Mouse (Mus musculus): ENCODE measurements around the gene Grik4. TPM values are rescaled to one million over a fixed set of nuclear protein-coding genes. Genes with fewer than 3 reads are reported as not detected.

The Grik4 gene
- total RNA-seq, 2 experiments from 2014 or later: 17.7 to 18.3 TPM

DNA sequence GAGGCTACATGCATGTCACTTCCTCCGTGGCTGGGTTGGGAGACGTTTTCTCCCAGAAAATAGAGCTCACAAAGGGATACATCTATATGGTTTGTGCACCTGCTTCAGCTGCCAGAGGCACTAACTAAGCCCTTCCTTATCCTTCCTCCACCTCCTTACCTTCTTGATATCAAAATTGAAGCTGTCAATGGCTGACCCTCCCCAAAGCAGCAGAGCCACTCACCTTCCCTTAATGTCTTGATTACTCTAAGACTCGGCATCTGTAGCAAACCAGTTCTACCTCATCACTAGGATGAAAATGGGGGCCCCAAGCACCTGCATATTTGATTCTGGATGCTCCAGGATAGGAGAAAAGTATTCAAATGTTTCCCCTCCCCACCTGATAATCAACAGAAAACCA is 135.1 kb downstream of the Grik4 start:
- H3K27ac ChIP-seq: no peak overlapping the region
- no peak overlapping the region for H3K4me3 ChIP-seq
- DNase-seq (ENCODE audit: extremely low spot score in 1 of 2, low spot score in 2 of 2): no peak
- no peak for TF ChIP-seq CTCF (IDR thresholded peaks at IDR 0.05)
- intact Hi-C loops (cut with DNase I): no loop called here

DNA sequence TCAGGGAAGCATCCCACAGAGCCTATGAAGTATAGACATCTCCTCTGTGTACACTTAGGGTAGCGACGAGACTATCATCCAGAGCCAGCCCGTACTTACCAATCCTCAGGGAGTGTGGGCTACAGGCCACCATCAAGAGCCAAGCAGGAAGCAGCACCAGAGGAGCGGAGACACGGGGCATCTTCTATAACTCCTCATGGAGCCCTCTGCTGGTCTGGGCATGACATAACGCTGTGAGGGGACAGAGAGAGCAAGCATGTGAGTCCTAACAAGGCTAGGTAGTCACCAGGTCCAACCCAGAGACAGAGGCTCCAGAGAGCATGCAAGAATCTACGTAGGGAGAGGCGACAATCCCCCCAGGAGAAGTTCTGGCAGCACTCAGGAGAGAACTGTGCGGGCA is 135.9 kb downstream of the Grik4 start:
- peak; percentile 37 for TF ChIP-seq CTCF (IDR thresholded peaks at IDR 0.05)
- H3K27ac ChIP-seq: no peak overlapping the region
- intact Hi-C loops (cut with DNase I): no loop called here
- DNase-seq (ENCODE audit: extremely low spot score in 1 of 2, low spot score in 2 of 2): no peak
- H3K4me3 ChIP-seq: no peak overlapping the region

DNA sequence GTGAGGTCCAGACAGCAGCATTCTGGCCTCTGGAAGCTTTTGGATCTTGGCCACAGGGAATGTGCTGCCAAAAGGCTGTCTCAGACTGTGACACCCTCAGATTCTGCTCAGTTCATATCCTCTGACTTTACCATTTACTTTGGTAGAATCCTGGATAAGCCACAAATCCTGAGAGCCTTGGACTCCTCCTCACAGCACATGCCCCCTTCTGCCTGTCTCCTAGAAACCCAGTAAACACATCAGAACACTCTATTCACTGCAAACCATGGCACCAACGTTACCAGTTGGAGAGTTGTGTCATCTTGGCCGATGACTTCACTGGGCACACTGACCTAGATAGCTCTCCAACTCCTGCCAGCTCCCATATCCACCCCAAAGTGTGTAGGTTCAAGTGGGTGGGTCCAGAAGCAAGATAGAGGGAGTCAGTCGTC is 141.2 kb downstream of the Grik4 start:
- Histone ChIP-seq H3K4me3 (no peak overlapping the region), H3K27ac (no peak overlapping the region)
- TF ChIP-seq CTCF (IDR thresholded peaks at IDR 0.05): no peak
- intact Hi-C loops (cut with DNase I): no loop called here
- no peak for DNase-seq (ENCODE audit: extremely low spot score in 1 of 2, low spot score in 2 of 2)

DNA sequence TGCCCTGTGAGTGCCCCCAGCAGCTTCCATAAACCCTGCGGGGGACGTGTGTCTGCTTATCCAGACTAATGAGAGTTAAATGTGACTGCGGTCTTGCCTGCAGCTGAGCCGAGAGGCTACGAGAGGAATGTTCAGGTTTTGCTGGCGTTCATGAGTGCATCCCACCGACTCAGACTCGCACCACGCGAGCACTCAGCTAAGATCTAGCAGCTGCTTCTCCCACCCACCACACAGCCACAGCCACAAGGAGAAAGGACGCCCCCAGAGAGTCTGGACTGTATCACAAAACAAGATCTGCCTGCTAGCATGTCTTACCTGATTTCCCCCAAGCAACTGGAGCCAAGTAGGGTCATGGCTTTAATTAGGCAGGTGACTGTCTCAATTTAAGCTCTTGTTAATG is 142.4 kb downstream of the Grik4 start:
- H3K27ac ChIP-seq: peak overlapping the region; percentile 36; the same call in 1 of the 2 replicates
- no peak overlapping the region for H3K4me3 ChIP-seq
- DNase-seq (ENCODE audit: extremely low spot score in 1 of 2, low spot score in 2 of 2): no peak
- no peak for TF ChIP-seq CTCF (IDR thresholded peaks at IDR 0.05)
- intact Hi-C loops (cut with DNase I): no loop called here

DNA sequence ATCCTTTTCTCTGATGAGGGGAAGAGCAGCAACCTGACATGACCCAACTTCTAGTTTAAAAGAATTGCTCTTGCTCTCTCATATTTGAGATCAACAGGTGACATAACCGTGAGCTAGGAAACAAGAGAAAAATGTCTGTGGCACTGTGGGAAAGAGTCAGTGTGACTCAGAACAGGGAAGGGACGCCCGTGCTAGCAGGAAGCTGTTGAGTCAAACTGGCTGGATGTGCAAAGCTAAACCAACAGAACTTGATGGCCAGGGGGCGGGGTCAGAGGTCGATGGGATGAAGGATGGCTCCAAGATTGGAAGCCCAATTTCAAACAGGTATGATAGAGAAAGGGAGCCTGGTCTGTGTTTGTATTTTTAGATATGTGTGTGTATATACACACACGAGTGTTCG is 144.2 kb downstream of the Grik4 start:
- no peak for TF ChIP-seq CTCF (IDR thresholded peaks at IDR 0.05)
- Histone ChIP-seq H3K4me3 (no peak overlapping the region), H3K27ac (no peak overlapping the region)
- intact Hi-C loops (cut with DNase I): no loop called here
- no peak for DNase-seq (ENCODE audit: extremely low spot score in 1 of 2, low spot score in 2 of 2)

DNA sequence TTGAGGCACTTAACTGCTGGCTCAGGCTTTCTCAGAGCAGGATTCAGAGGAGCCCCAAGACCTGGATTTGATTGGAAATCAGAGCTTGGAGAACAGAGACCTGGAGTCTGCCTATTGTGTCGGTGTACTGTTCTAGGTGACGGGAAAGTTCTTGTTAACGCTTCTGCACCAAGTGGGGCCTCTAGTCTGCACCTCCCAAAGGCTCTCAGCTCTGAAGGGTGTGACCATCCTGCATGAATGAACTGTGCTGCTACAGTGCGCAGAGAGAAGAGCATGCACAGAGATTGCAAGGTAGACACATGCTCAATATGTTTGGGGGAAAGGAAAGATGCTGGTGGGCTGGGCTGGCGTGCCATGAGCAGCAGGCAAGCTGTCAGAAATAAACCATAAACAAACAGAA is 144.6 kb downstream of the Grik4 start:
- no peak for TF ChIP-seq CTCF (IDR thresholded peaks at IDR 0.05)
- Histone ChIP-seq H3K4me3 (no peak overlapping the region), H3K27ac (no peak overlapping the region)
- DNase-seq (ENCODE audit: extremely low spot score in 1 of 2, low spot score in 2 of 2): no peak
- intact Hi-C loops (cut with DNase I): no loop called here

DNA sequence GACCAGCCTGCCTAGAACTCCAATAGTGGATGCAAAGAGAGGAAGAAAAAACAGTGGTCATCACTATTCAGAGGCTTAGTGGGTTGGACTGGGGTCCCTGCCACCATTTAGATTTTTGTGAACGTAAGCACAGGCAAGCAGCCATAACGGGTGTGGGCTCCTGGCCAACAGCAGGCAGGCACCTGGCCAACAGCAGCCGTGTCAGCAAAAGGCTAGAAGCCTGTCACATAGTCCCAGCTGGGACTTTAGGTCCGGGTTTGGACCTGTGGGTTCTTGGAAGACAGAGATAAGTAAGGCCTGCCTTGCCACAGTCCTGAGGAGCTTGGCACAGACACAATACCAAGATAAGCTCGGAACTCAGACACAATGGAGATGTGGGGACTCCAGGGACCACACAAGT is 145.1 kb downstream of the Grik4 start:
- no peak for TF ChIP-seq CTCF (IDR thresholded peaks at IDR 0.05)
- DNase-seq (ENCODE audit: extremely low spot score in 1 of 2, low spot score in 2 of 2): no peak
- Histone ChIP-seq H3K27ac (no peak overlapping the region), H3K4me3 (no peak overlapping the region)
- intact Hi-C loops (cut with DNase I): no loop called here

DNA sequence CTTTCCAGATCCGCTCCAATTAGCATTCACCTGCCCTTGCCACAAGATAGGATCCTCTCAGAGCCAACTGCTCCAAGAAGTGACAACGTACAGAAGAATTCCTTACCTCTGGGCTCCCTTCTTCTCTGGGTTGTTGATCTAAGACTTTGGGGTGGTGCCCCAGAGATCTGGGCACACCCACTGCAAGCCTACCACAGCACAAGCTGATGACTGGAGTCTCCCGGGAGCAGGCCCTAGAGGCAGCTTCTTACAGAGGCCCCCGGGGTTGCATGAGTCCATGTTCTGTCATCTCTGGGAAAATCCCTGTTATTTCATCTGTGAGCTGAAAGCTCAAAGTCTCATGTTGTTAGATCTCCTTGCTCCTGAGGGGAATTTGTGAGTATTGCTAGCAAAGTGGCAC is 146.0 kb downstream of the Grik4 start:
- DNase-seq (ENCODE audit: extremely low spot score in 1 of 2, low spot score in 2 of 2): no peak
- TF ChIP-seq CTCF (IDR thresholded peaks at IDR 0.05): no peak
- Histone ChIP-seq H3K4me3 (no peak overlapping the region), H3K27ac (no peak overlapping the region)
- intact Hi-C loops (cut with DNase I): no loop called here

DNA sequence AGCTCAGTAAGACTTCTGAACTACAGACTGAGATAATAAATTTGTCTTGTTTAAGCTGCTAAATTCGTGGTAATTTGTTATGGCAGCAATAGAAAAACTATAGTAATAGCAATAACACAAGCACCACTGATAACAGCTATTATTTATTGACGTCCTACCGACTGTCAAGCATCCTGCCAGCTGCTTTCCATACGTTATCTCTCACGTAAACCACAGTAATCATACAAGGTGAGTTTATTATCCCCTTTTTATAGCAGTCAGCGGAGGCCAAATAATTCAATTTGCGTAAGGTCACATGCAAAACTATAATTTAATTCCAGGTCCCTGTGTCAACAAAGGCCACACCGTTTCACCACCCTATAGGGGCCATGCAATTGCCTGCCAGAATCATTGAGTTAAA is 147.0 kb downstream of the Grik4 start:
- no peak overlapping the region for H3K27ac ChIP-seq
- intact Hi-C loops (cut with DNase I): no loop called here
- H3K4me3 ChIP-seq: no peak overlapping the region
- TF ChIP-seq CTCF (IDR thresholded peaks at IDR 0.05): no peak
- DNase-seq (ENCODE audit: extremely low spot score in 1 of 2, low spot score in 2 of 2): no peak

DNA sequence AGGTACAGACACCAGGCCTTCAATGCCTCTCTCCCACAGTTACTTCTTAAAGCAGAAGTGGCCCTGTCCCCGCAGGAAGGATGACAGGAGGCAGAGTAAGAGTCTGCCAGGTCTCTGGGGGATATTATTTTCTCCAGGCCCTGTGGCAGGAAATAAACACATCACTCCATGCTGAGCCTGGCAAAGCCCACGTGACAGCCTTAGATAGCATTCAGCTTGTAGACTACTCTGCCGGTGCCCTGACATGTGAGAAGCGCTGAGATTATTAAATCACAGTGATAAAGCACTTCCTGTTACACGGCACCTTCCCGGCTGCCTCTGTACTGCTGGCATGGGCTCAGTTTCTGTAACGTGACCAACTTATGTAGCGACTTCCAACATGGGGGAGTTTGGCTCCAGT is 148.4 kb downstream of the Grik4 start:
- H3K4me3 ChIP-seq: no peak overlapping the region
- DNase-seq (ENCODE audit: extremely low spot score in 1 of 2, low spot score in 2 of 2): no peak
- H3K27ac ChIP-seq: no peak overlapping the region
- intact Hi-C loops (cut with DNase I): no loop called here
- no peak for TF ChIP-seq CTCF (IDR thresholded peaks at IDR 0.05)

DNA sequence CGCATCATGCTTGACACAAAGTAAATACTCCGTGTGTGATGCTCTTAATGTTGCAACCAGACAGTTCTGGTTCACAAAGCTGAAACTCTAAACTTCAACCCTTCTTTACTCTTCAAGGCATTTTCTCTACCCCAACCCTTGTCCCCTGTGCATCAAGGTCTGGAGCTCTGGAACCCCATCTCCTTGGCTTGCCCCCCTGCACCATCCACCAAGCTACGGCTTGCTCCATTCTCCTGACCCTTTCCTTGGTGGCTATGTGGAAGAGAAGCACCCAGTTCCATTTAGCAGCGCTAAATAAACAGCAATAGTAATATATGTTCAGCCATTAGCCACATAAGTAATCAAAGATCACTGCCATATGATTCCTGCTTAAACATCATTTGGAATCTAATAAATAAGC is 150.3 kb downstream of the Grik4 start:
- DNase-seq (ENCODE audit: extremely low spot score in 1 of 2, low spot score in 2 of 2): no peak
- H3K4me3 ChIP-seq: no peak overlapping the region
- intact Hi-C loops (cut with DNase I): no loop called here
- TF ChIP-seq CTCF (IDR thresholded peaks at IDR 0.05): no peak
- no peak overlapping the region for H3K27ac ChIP-seq

DNA sequence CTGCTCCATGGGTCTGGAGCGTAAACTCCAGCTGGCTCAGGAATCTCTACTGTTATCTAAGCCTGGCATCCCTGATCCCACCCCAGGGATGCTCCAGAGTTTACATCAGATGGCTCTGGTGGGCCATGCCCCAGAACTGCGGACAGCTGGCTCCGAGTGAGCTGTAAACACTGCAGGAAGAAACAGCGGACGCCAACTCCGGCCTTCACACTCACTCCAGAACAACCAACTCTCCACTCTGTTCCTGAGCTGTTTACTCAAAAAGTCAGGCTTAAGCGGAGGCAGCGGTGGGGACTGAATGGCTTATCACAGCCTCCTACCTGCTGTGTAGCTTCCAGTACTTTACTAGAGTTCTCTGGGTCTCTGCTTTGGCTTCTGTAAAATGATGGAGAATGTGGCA is 150.7 kb downstream of the Grik4 start:
- no peak for TF ChIP-seq CTCF (IDR thresholded peaks at IDR 0.05)
- Histone ChIP-seq H3K27ac (no peak overlapping the region), H3K4me3 (no peak overlapping the region)
- intact Hi-C loops (cut with DNase I): no loop called here
- DNase-seq (ENCODE audit: extremely low spot score in 1 of 2, low spot score in 2 of 2): no peak

DNA sequence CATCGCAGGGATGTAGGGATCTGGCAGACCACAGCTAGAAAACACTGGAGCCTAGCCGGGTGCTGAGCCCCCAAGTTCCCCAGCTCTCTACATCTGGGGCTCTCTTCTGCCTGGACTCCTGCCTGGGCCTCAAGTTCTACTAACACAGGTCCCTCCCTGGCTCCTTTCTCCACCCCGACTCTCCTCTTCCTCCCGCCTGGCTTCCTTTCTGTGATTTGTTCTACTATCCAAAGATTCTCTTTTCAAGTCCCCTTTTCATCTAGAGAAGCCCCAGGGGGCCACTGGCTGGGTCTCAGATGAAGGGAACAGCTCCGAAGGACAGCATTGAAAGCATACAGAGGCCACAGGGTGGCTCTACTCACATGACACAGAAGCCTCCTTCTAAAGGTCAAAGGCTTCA is 151.9 kb downstream of the Grik4 start:
- H3K27ac ChIP-seq: no peak overlapping the region
- TF ChIP-seq CTCF (IDR thresholded peaks at IDR 0.05): no peak
- H3K4me3 ChIP-seq: no peak overlapping the region
- no peak for DNase-seq (ENCODE audit: extremely low spot score in 1 of 2, low spot score in 2 of 2)
- intact Hi-C loops (cut with DNase I): no loop called here

DNA sequence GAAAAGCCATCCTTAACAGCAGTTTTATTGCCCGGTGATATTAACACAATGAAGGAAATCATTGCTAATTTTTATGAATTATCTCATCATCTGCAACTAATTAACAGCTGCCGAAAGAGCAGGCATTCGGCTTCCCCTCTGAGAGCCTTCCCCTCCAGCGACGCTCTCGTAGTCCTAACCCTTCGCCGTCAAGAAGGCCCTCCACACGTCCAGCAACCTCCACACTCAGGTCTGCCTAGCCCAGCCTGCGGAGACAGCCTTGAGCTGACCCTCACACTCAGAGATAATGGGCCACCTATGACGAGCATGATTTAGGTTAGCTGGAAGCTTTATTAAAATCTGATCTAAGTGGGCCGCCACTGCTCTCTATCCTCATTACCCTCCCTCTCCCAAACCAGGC is 152.5 kb downstream of the Grik4 start:
- no peak overlapping the region for H3K27ac ChIP-seq
- TF ChIP-seq CTCF (IDR thresholded peaks at IDR 0.05): no peak
- no peak overlapping the region for H3K4me3 ChIP-seq
- DNase-seq (ENCODE audit: extremely low spot score in 1 of 2, low spot score in 2 of 2): no peak
- intact Hi-C loops (cut with DNase I): no loop called here

Measured in left cerebral cortex, adult 2 months (tissue).